Comparison of ENCODE assay signal across 8 mouse cellular contexts in genomic region chr4:108460156-108460923, GRCm38 (mm10). TPM values are rescaled to one million over a fixed set of nuclear protein-coding genes. Genes with fewer than 3 reads are reported as not detected.
A peak's percentile ranks its signal among the peaks of the same experiment; 100 is the strongest.
DNase-seq lines count a peak whose midpoint lies in the region; ATAC-seq lines count a peak whose summit lies in the region.

No protein-coding gene starts in this region.

- H3K4me1 ChIP-seq in megakaryocyte, embryonic 14.5 days, result peaks cover 37% of the 10 kb centered on the region

- peaks cover 2% of the 10 kb centered on the region for H3K36me3 ChIP-seq in megakaryocyte, embryonic 14.5 days (replicated peaks; ENCODE audit: low read length)

- H3K4me3 ChIP-seq in megakaryocyte, embryonic 14.5 days (replicated peaks), result peak overlapping the region; percentile 97

- peak; percentile 75 for ATAC-seq in common myeloid progenitor, adult 5-6 weeks (replicated peaks; ENCODE audit: low read depth, poor library complexity, severe bottlenecking)

- no peaks in the 10 kb centered on the region for H3K9me3 ChIP-seq in megakaryocyte, embryonic 14.5 days

- DNase-seq in adipocyte (ENCODE audit: low spot score), result peak; percentile 55
- DNase-seq in gastrocnemius, adult 8-10 months (ENCODE audit: low spot score in 2 of 2), result peak; percentile 24 to 35
- peak; percentile 96 for DNase-seq in induced T-regulatory cell, adult 2 months (ENCODE audit: low read depth)
- DNase-seq in left cerebral cortex, adult 9 months (ENCODE audit: low spot score in 2 of 2), result peak; percentile 13 to 53
- DNase-seq in right cerebral cortex, postnatal 10 days (ENCODE audit: low spot score in 2 of 2), result peak; percentile 65 to 69
- peak; percentile 34 to 50 for DNase-seq in urinary bladder, postnatal 36 days (ENCODE audit: low spot score in 2 of 2)

- H3K27me3 ChIP-seq in megakaryocyte, embryonic 14.5 days (replicated peaks), result no peaks in the 10 kb centered on the region

RNA-seq across cellular contexts. Expression of gene Tut4, which starts 1.1 kb away (rescaled TPM):
- total RNA-seq in common myeloid progenitor, adult 5-6 weeks (2017), result 61.8 and 73.6 TPM in 2 replicates
- total RNA-seq in gastrocnemius, adult 8-10 months (2022), result 10 to 100 TPM; 16.8 to 33.6 (median 19.6) TPM
- polyA plus RNA-seq in megakaryocyte, embryonic 14.5 days (2012; ENCODE audit: insufficient read depth, low replicate concordance), result 2.8 and 10.1 TPM in 2 replicates

RNA-seq across cellular contexts. Expression of gene Gpx7, which starts 53.6 kb away (rescaled TPM):
- 0.14 and 1.8 TPM in 2 replicates for total RNA-seq in common myeloid progenitor, adult 5-6 weeks (2017)
- total RNA-seq in gastrocnemius, adult 8-10 months (2022), result 10 to 100 TPM in 1 of 4 experiments, 1 to 10 TPM in 3; 5.0 to 11.8 (median 5.7) TPM
- polyA plus RNA-seq in megakaryocyte, embryonic 14.5 days (2012; ENCODE audit: insufficient read depth, low replicate concordance), result 0.07 TPM in 1 of 2 replicates, not detected in the other

Comparison
In these comparisons a context has a peak if more than half of its experiments do, and no peak if none do; other contexts are left out.
1. Peak in every context shown above with its lines: DNase-seq, ATAC-seq and H3K4me3 ChIP-seq.
2. DNase-seq: peak in every context shown above with its lines; median percentile 96 in induced T-regulatory cell, adult 2 months; 67 in right cerebral cortex, postnatal 10 days; 55 in adipocyte; 42 in urinary bladder, postnatal 36 days; 33 in left cerebral cortex, adult 9 months; 30 in gastrocnemius, adult 8-10 months.